Mouse (Mus musculus) gastrocnemius, adult 2 months (tissue): Measurements from ENCODE around the gene Mitf. TPM values are rescaled to one million over a fixed set of nuclear protein-coding genes. Genes with fewer than 3 reads are reported as not detected.

Experiments used
- DNase-seq: peaks from one replicate; pipeline ENCODE4 v3.0.0; 2022
- H3K27ac ChIP-seq: fragments of 200-600 bp; 2 replicates; pipeline ENCODE4 v1.8.1; 2022; ENCODE audit warnings: mild to moderate bottlenecking
- H3K4me3 ChIP-seq: fragments of 200-600 bp; 2 replicates; pipeline ENCODE4 v1.8.1; 2022; ENCODE audit warnings: mild to moderate bottlenecking, moderate library complexity
- CTCF ChIP-seq: fragments of 200-600 bp; IDR thresholded peaks from 2 replicates; pipeline ENCODE4 v1.8.1; 2022; ENCODE audit warnings: antibody characterized with exemption, mild to moderate bottlenecking, moderate library complexity
- intact Hi-C: fragments of 180-260 bp; cut with DNase I; formaldehyde crosslinking; loops from one replicate; pipeline ENCODE4 v1.15.1; 2025
- total RNA-seq, 2 experiments: library from RNA; stranded (reverse); gene quantifications; 2 replicates each; pipeline ENCODE4 v1.2.3; 2021

Gene Mitf
- total RNA-seq, 2 experiments from 2014 or later, result 14.4 to 21.6 TPM

GRCm38 (mm10) chr6:97792104-97792503 lies 14.7 kb upstream of the Mitf start:
- DNase-seq, result no peak
- Histone ChIP-seq H3K27ac (no peak overlapping the region), H3K4me3 (no peak overlapping the region)
- intact Hi-C loops, result no loop called here
- TF ChIP-seq CTCF, result peak; percentile 52

- Histone ChIP-seq H3K27ac (no peak overlapping the region), H3K4me3 (no peak overlapping the region)
- intact Hi-C loops, result loop anchor here (5.0 kb wide), 1 partner anchor 368 kb away; no protein-coding TSS in a partner anchor
- no peak for DNase-seq
- no peak for TF ChIP-seq CTCF
Observed at GRCm38 (mm10) chr6:97795175-97795574, 11.7 kb upstream of the Mitf start.

- no peak for DNase-seq
- no peak for TF ChIP-seq CTCF
- H3K27ac ChIP-seq, result no peak overlapping the region
- intact Hi-C loops, result no loop called here
- no peak overlapping the region for H3K4me3 ChIP-seq
Observed at GRCm38 (mm10) chr6:97800615-97801014, 6.2 kb upstream of the Mitf start.

GRCm38 (mm10) chr6:97806051-97806450 lies 801 bp upstream of the Mitf start:
- no peak for TF ChIP-seq CTCF
- Histone ChIP-seq H3K27ac (peak overlapping the region; percentile 90), H3K4me3 (peak overlapping the region; percentile 98)
- DNase-seq, result no peak
- intact Hi-C loops, result loop anchor here (5.0 kb wide), 1 partner anchor 76 kb away; no protein-coding TSS in a partner anchor

- intact Hi-C loops, result no loop called here
- no peak for DNase-seq
- TF ChIP-seq CTCF, result no peak
- Histone ChIP-seq H3K27ac (peak overlapping the region; percentile 67; the same call in 1 of the 2 replicates), H3K4me3 (no peak overlapping the region)
Observed at GRCm38 (mm10) chr6:97814191-97814590, 7.3 kb downstream of the Mitf start.

GRCm38 (mm10) chr6:97815723-97816122 lies 8.9 kb downstream of the Mitf start:
- DNase-seq, result no peak
- Histone ChIP-seq H3K4me3 (no peak overlapping the region; the same call in 1 of the 2 replicates), H3K27ac (peak overlapping the region; percentile 67)
- intact Hi-C loops, result loop anchor here (5.0 kb wide), 1 partner anchor 37 kb away; no protein-coding TSS in a partner anchor
- no peak for TF ChIP-seq CTCF

GRCm38 (mm10) chr6:97816806-97817205 lies 10.0 kb downstream of the Mitf start:
- intact Hi-C loops, result loop anchor here (5.0 kb wide), 1 partner anchor 35 kb away; no protein-coding TSS in a partner anchor
- no peak for DNase-seq

GRCm38 (mm10) chr6:97818128-97818527 lies 11.3 kb downstream of the Mitf start:
- peak overlapping the region; percentile 80; the same call in 1 of the 2 replicates for H3K27ac ChIP-seq
- intact Hi-C loops, result loop anchor here (5.0 kb wide), 1 partner anchor 34 kb away; no protein-coding TSS in a partner anchor
- H3K4me3 ChIP-seq, result no peak overlapping the region
- DNase-seq, result no peak
- TF ChIP-seq CTCF, result no peak

More at GRCm38 (mm10) chr6:97816806-97817205, 10.0 kb downstream of the Mitf start:
- Histone ChIP-seq H3K27ac (peak overlapping the region; percentile 67), H3K4me3 (no peak overlapping the region)
- no peak for TF ChIP-seq CTCF

- peak overlapping the region; percentile 80 for H3K27ac ChIP-seq
- no peak for TF ChIP-seq CTCF
- no peak for DNase-seq
Observed at GRCm38 (mm10) chr6:97818948-97819347, 12.1 kb downstream of the Mitf start.

GRCm38 (mm10) chr6:97820505-97820904 lies 13.7 kb downstream of the Mitf start:
- TF ChIP-seq CTCF, result no peak
- no peak overlapping the region for H3K4me3 ChIP-seq
- peak; percentile 69 for DNase-seq
- intact Hi-C loops, result no loop called here
- H3K27ac ChIP-seq, result peak overlapping the region; percentile 80

More at GRCm38 (mm10) chr6:97818948-97819347, 12.1 kb downstream of the Mitf start:
- H3K4me3 ChIP-seq, result no peak overlapping the region
- intact Hi-C loops, result loop anchor here (5.0 kb wide), 1 partner anchor 33 kb away; no protein-coding TSS in a partner anchor

GRCm38 (mm10) chr6:97821811-97822210 lies 15.0 kb downstream of the Mitf start:
- H3K27ac ChIP-seq, result peak overlapping the region; percentile 80
- intact Hi-C loops, result no loop called here
- DNase-seq, result no peak
- no peak for TF ChIP-seq CTCF
- no peak overlapping the region for H3K4me3 ChIP-seq

GRCm38 (mm10) chr6:97826642-97827275 lies 19.9 kb downstream of the Mitf start:
- Histone ChIP-seq H3K27ac (peak overlapping the region; percentile 48), H3K4me3 (no peak overlapping the region)
- no peak for DNase-seq
- intact Hi-C loops, result no loop called here
- no peak for TF ChIP-seq CTCF

GRCm38 (mm10) chr6:97828021-97828420 lies 21.2 kb downstream of the Mitf start:
- Histone ChIP-seq H3K4me3 (no peak overlapping the region), H3K27ac (peak overlapping the region; percentile 78)
- no peak for TF ChIP-seq CTCF
- intact Hi-C loops, result no loop called here
- DNase-seq, result no peak
